Mouse (Mus musculus) lung, adult 2 months (tissue): ENCODE data around the gene Slc26a3.

Source experiments
- CTCF ChIP-seq: fragments of 200-500 bp; IDR thresholded peaks from 2 replicates; pipeline ENCODE4 v1.5.1; 2011; ENCODE audit warnings: mild to moderate bottlenecking, low read length, control low read depth; ENCODE audit not compliant: insufficient read depth
- POLR2A ChIP-seq: fragments of 200-500 bp; IDR thresholded peaks from 2 replicates; pipeline ENCODE4 v1.6.1; 2011; ENCODE audit warnings: low read depth, mild to moderate bottlenecking, control low read depth, low read length, borderline replicate concordance; ENCODE audit errors: extremely low read depth

GRCm38 (mm10) chr12:31500196-31500595, 109.5 kb downstream of the Slc26a3 start:
- TF ChIP-seq CTCF (no peak), POLR2A (no peak)
